Mouse (Mus musculus): ENCODE data around the gene Avpr1b. TPM values are rescaled to one million over a fixed set of nuclear protein-coding genes. Genes with fewer than 3 reads are reported as not detected.
"Not testable (repeated sequence)": the region's sequence is repeated elsewhere in the genome, so short reads cannot be mapped to it uniquely, and the experiment has no call there.

Gene Avpr1b
- polyA plus RNA-seq, 1 experiment: 0.49 TPM

DNA sequence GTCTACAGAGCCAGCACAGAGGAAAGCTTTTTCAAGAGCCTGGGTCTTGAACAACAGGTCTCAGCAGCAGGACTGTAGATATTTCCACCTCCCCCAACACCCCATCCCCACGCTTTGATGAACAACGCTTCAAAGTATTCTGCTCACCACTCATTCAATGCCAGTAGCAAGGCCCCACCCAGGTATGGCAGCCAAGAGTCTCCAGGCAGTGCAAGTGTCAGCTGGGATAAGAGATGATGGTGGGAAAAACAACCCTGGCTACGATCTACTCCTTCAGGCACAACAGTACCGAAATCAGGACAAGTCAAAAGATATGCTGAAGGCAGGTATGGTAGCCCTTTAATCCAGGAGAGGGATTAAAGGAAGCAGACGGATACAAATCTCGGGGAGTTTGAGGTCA lies 27.2 kb downstream of the Avpr1b start:
- no peak for TF ChIP-seq POLR2A (IDR thresholded peaks at IDR 0.05; ENCODE audit: insufficient read depth, low read length)
- no peak for TF ChIP-seq EP300 (IDR thresholded peaks at IDR 0.05; ENCODE audit: insufficient read depth, low read depth, low read length)
- TF ChIP-seq CTCF (IDR thresholded peaks at IDR 0.05; ENCODE audit: low read depth, low read length): no peak
- Histone ChIP-seq H3K36me3 (ENCODE audit: control insufficient read depth, insufficient read depth, low read length, poor library complexity, severe bottlenecking) (no peaks in the 10 kb centered on the region), H3K4me3 (ENCODE audit: low read depth, low read length) (no peak overlapping the region), H3K4me1 (ENCODE audit: control insufficient read depth, insufficient read depth, low read length) (no peaks in the 10 kb centered on the region), H3K9me3 (replicated peaks; ENCODE audit: control insufficient read depth, insufficient read depth, low read length, poor library complexity, severe bottlenecking) (no peaks in the 10 kb centered on the region), H3K27ac (ENCODE audit: insufficient read depth, low read length) (no peak overlapping the region), H3K9ac (ENCODE audit: low read depth, poor library complexity, severe bottlenecking) (no peak overlapping the region), H3K27me3 (ENCODE audit: control insufficient read depth, insufficient read depth, low read length, poor library complexity, severe bottlenecking) (no peaks in the 10 kb centered on the region; the same call in 1 of the 2 replicates)

DNA sequence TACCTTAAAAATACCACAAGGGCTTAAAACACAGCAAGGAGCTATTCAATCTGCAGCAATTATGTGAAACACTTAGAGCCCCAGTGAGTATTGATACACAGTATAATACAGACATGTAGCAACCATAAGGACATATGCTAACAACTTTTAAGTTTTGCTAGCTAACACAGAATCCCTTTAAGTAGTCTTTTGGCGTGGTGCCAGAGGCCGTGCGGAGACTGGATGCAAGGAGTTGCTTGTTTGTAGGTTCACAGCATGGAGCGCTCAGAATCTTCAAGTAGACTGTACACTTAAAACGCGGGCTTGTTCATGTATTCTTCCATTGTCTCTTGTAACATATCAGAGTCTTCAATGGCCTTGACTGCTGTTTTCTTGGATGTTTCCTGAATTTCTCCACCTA lies 33.2 kb downstream of the Avpr1b start:
- H3K4me3 ChIP-seq (ENCODE audit: low read depth, low read length); H3K9me3 ChIP-seq (replicated peaks; ENCODE audit: control insufficient read depth, insufficient read depth, low read length, poor library complexity, severe bottlenecking); H3K36me3 ChIP-seq (ENCODE audit: control insufficient read depth, insufficient read depth, low read length, poor library complexity, severe bottlenecking); H3K9ac ChIP-seq (ENCODE audit: low read depth, poor library complexity, severe bottlenecking); H3K27ac ChIP-seq (ENCODE audit: insufficient read depth, low read length); H3K27me3 ChIP-seq (ENCODE audit: control insufficient read depth, insufficient read depth, low read length, poor library complexity, severe bottlenecking); H3K4me1 ChIP-seq (ENCODE audit: control insufficient read depth, insufficient read depth, low read length): not testable (repeated sequence)

DNA sequence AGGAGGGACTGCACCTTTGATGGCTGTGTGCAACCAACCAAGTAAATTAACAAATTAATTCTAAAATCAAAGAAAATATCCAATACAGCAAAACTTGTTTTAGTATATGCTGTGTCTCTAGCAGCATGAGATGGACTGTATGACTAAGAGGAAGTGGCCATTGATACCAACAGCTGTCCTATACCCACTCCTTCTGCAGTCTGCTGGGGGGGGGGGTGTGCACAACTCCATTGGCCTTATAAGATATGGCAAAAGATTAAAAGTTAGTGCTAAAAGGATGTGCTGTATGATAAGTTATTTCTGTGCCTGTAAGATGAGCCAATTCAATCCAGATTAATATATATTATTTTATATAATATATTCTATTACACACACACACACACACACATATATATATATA lies 35.5 kb downstream of the Avpr1b start:
- H3K4me1 ChIP-seq (ENCODE audit: control insufficient read depth, insufficient read depth, low read length): no peaks in the 10 kb centered on the region

DNA sequence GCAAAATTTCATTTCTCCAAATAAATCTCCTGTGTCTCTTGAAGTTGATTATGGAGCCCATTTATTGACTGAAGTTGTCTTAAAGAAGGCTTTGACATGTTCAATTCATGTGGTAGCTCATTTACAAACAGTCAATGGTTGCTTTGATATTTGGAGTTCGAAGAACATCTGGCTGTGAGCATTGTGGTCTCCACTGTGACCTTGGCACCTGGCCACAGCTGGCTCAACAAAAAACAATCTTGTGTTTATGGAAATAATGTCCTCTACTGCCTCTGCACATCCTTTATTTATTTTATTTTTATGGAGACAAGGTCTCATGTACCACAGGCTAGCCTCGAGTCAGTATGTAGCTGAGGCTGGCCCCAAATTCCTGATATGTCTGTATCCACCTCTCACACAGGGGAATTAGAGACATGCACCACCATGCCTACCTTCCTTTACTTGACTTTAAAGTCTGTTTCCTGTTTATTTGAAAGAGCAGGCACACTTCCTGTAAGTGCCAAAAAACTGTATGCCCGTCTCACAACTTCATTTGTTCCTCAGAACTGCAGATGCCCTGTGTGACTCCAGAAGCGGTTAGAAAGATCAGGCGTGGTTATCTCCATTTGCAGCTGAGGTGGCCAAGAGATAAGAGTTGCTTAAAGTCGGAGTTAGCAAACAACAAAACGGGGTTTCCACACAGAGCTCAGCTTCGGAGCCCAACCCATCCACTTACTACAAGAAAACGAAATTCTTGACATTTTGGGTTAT lies 38.9 kb downstream of the Avpr1b start, which contains the start of gene Ctse:
Gene Ctse, plus strand, starts transcription at position 516 of the 750 bp plus-strand sequence.
- Histone ChIP-seq H3K27me3 (ENCODE audit: control insufficient read depth, insufficient read depth, low read length, poor library complexity, severe bottlenecking) (no peaks in the 10 kb centered on the region), H3K9me3 (replicated peaks; ENCODE audit: control insufficient read depth, insufficient read depth, low read length, poor library complexity, severe bottlenecking) (0 out of 2 replicates have a peak, but pooled peaks cover 2% of the 10 kb centered on the region), H3K4me3 (ENCODE audit: low read depth, low read length) (no peak within 1 kb of the TSS), H3K36me3 (ENCODE audit: control insufficient read depth, insufficient read depth, low read length, poor library complexity, severe bottlenecking) (no peaks in the 10 kb centered on the region), H3K9ac (ENCODE audit: low read depth, poor library complexity, severe bottlenecking) (no peak within 1 kb of the TSS), H3K4me1 (ENCODE audit: control insufficient read depth, insufficient read depth, low read length) (no peaks in the 10 kb centered on the region), H3K27ac (ENCODE audit: insufficient read depth, low read length) (no peak within 1 kb of the TSS)
- no peak for TF ChIP-seq EP300 (IDR thresholded peaks at IDR 0.05; ENCODE audit: insufficient read depth, low read depth, low read length)
- TF ChIP-seq CTCF (IDR thresholded peaks at IDR 0.05; ENCODE audit: low read depth, low read length): no peak
- no peak for TF ChIP-seq POLR2A (IDR thresholded peaks at IDR 0.05; ENCODE audit: insufficient read depth, low read length)

More for the DNA sequence above, 35.5 kb downstream of the Avpr1b start:
- no peak overlapping the region for H3K4me3 ChIP-seq (ENCODE audit: low read depth, low read length)
- H3K9me3 ChIP-seq (replicated peaks; ENCODE audit: control insufficient read depth, insufficient read depth, low read length, poor library complexity, severe bottlenecking): no peaks in the 10 kb centered on the region
- TF ChIP-seq POLR2A (IDR thresholded peaks at IDR 0.05; ENCODE audit: insufficient read depth, low read length): no peak
- no peak for TF ChIP-seq CTCF (IDR thresholded peaks at IDR 0.05; ENCODE audit: low read depth, low read length)
- no peak for TF ChIP-seq EP300 (IDR thresholded peaks at IDR 0.05; ENCODE audit: insufficient read depth, low read depth, low read length)
- no peak overlapping the region for H3K9ac ChIP-seq (ENCODE audit: low read depth, poor library complexity, severe bottlenecking)
- H3K36me3 ChIP-seq (ENCODE audit: control insufficient read depth, insufficient read depth, low read length, poor library complexity, severe bottlenecking): no peaks in the 10 kb centered on the region
- no peak overlapping the region for H3K27ac ChIP-seq (ENCODE audit: insufficient read depth, low read length)
- no peaks in the 10 kb centered on the region for H3K27me3 ChIP-seq (ENCODE audit: control insufficient read depth, insufficient read depth, low read length, poor library complexity, severe bottlenecking)

DNA sequence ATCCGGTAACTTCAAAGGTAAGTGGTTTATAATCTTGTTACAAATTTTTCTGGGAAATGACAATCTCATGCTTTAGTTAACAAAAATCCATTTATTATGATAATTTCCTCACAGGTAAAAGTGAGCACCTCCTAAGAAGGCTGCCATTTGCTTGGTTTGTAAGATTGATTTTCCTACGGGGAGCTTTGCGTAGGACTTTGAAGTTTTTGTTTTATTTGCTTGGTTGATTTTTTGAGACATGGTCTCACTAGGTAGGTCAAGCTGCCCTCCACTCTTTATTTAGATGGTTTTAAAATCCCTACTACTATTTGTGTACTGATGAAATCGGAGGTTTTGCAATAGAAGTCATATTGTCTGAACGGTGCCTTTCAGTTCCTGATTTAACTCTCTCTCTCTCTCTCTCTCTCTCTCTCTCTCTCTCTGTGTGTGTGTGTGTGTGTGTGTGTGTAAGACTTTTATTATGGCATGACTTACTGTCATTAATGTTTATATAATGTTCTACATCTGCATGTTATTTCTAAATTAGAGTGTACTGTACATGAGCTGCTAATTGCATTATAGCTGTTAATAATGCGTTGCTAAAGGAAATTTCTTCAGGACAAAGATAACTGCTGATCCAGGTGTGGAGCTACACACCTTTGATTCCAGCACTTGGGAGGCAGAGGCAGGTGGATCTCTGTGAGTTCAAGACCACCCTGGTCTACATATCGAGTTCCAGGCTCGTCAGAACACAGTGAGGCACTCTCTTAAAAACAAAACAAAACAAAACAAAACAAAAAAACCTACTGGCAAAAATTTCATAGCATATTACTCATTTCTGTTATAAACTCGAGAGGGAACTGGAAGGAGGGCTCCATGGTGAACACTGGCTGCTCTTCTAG lies 39.7 kb downstream of the Avpr1b start:
- Histone ChIP-seq H3K27ac (ENCODE audit: insufficient read depth, low read length) (no peak overlapping the region), H3K4me1 (ENCODE audit: control insufficient read depth, insufficient read depth, low read length) (no peaks in the 10 kb centered on the region), H3K9ac (ENCODE audit: low read depth, poor library complexity, severe bottlenecking) (no peak overlapping the region), H3K27me3 (ENCODE audit: control insufficient read depth, insufficient read depth, low read length, poor library complexity, severe bottlenecking) (no peaks in the 10 kb centered on the region), H3K9me3 (replicated peaks; ENCODE audit: control insufficient read depth, insufficient read depth, low read length, poor library complexity, severe bottlenecking) (0 out of 2 replicates have a peak, but pooled peaks cover 2% of the 10 kb centered on the region), H3K36me3 (ENCODE audit: control insufficient read depth, insufficient read depth, low read length, poor library complexity, severe bottlenecking) (no peaks in the 10 kb centered on the region), H3K4me3 (ENCODE audit: low read depth, low read length) (no peak overlapping the region)
- TF ChIP-seq CTCF (IDR thresholded peaks at IDR 0.05; ENCODE audit: low read depth, low read length) (no peak), EP300 (IDR thresholded peaks at IDR 0.05; ENCODE audit: insufficient read depth, low read depth, low read length) (no peak), POLR2A (IDR thresholded peaks at IDR 0.05; ENCODE audit: insufficient read depth, low read length) (no peak)

DNA sequence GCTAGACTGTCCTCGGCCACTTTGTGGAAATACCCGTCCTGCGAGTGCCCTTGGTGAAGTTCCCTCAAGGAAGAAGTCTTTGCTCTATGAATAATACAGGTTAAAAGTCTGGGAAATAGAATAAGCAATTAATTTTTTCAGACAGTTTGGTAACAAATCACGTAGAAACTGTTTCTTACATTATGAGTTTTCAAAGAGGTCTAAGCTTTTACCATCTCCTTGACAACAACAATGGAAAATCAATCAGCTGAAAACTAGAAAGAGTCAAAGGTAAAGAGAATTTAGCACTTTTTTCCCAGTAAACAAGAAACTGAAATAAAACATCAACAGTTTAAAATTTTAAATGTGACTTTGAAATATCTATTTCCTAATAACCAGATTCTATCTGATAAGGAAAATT lies 41.0 kb downstream of the Avpr1b start:
- H3K27me3 ChIP-seq (ENCODE audit: control insufficient read depth, insufficient read depth, low read length, poor library complexity, severe bottlenecking): no peaks in the 10 kb centered on the region
- H3K9ac ChIP-seq (ENCODE audit: low read depth, poor library complexity, severe bottlenecking): no peak overlapping the region
- H3K4me3 ChIP-seq (ENCODE audit: low read depth, low read length): no peak overlapping the region
- TF ChIP-seq CTCF (IDR thresholded peaks at IDR 0.05; ENCODE audit: low read depth, low read length) (no peak), POLR2A (IDR thresholded peaks at IDR 0.05; ENCODE audit: insufficient read depth, low read length) (no peak)
- no peaks in the 10 kb centered on the region for H3K4me1 ChIP-seq (ENCODE audit: control insufficient read depth, insufficient read depth, low read length)
- no peaks in the 10 kb centered on the region for H3K36me3 ChIP-seq (ENCODE audit: control insufficient read depth, insufficient read depth, low read length, poor library complexity, severe bottlenecking)
- H3K9me3 ChIP-seq (replicated peaks; ENCODE audit: control insufficient read depth, insufficient read depth, low read length, poor library complexity, severe bottlenecking): 0 out of 2 replicates have a peak, but pooled peaks cover 4% of the 10 kb centered on the region
- no peak overlapping the region for H3K27ac ChIP-seq (ENCODE audit: insufficient read depth, low read length)

All from ES-Bruce4 (cell line).